Mouse (Mus musculus) midbrain, postnatal 0 days (tissue): ENCODE measurements at regions not wholly inside any gene's neighbourhood (a gene's known extent, or its start where the extent isn't known, plus 50 kb on each side); places are given as distances from the start of the nearest gene placed in this dataset.
A peak's percentile ranks its signal among the peaks of the same experiment; 100 is the strongest.

ENCODE experiments used
- ATAC-seq: fragments of 200-750 bp; cut with Nextera tagmentation; 2 replicates; pipeline ENCODE4 v1.8.0; 2017; ENCODE audit warnings: moderate number of reproducible peaks, mild to moderate bottlenecking, moderate TSS enrichment, moderate library complexity; ENCODE audit not compliant: low FRiP score
- DNase-seq: peaks from one replicate; pipeline ENCODE4 v3.0.0-alpha.2; 2015; ENCODE audit warnings: low spot score
- H3K27ac ChIP-seq: fragments of 300-500 bp; sonication (generic); 2 replicates; pipeline ENCODE4 v1.5.1; 2014; ENCODE audit warnings: low read depth, mild to moderate bottlenecking, low read length, mixed read lengths
- H3K27me3 ChIP-seq: fragments of 300-500 bp; sonication (generic); 2 replicates; pipeline ENCODE4 v1.6.1; 2014; ENCODE audit warnings: low read length, control low read depth, mixed read lengths; ENCODE audit not compliant: insufficient read depth
- H3K36me3 ChIP-seq: fragments of 300-500 bp; sonication (generic); 2 replicates; pipeline ENCODE4 v1.6.1; 2014; ENCODE audit warnings: low read length, control low read depth, mixed read lengths; ENCODE audit not compliant: insufficient read depth
- H3K4me1 ChIP-seq: fragments of 300-500 bp; sonication (generic); 2 replicates; pipeline ENCODE4 v1.6.1; 2014; ENCODE audit warnings: mild to moderate bottlenecking, control low read depth, antibody characterized with exemption, low read length, mixed read lengths; ENCODE audit not compliant: insufficient read depth
- H3K4me2 ChIP-seq: fragments of 300-500 bp; sonication (generic); 2 replicates; pipeline ENCODE4 v1.6.1; 2014; ENCODE audit warnings: low read depth, mild to moderate bottlenecking, low read length, mixed read lengths; ENCODE audit not compliant: poor library complexity, severe bottlenecking
- H3K4me3 ChIP-seq: fragments of 300-500 bp; sonication (generic); 2 replicates; pipeline ENCODE4 v1.5.1; 2014; ENCODE audit warnings: low read depth, mild to moderate bottlenecking, low read length, moderate library complexity
- H3K9ac ChIP-seq: fragments of 300-500 bp; sonication (generic); replicated peaks from 2 replicates; pipeline ENCODE4 v1.6.1; 2014; ENCODE audit warnings: mild to moderate bottlenecking, low read length, moderate library complexity, mixed read lengths; ENCODE audit not compliant: poor library complexity, severe bottlenecking
- H3K9me3 ChIP-seq: fragments of 300-500 bp; sonication (generic); 2 replicates; pipeline ENCODE4 v1.6.1; 2016; ENCODE audit warnings: low read length, control low read depth
- CTCF ChIP-seq: IDR thresholded peaks from 2 replicates; pipeline ENCODE4 v1.5.1; 2016; ENCODE audit warnings: antibody characterized with exemption, mild to moderate bottlenecking
- WGBS: fragments of 180-500 bp; shearing (Covaris S2); extraction: QIAGEN DNeasy Blood & Tissue Kit; methylation state at CpG from one replicate; pipeline ENCODE4 v1.1.7; 2014; 5-methylcytosine and 5-hydroxymethylcytosine counted together

GRCm38 (mm10) chr17:13566680-13567079 lies 193.7 kb upstream of the Afdn start:
- H3K27ac ChIP-seq = no peak overlapping the region
- H3K4me3 ChIP-seq = no peak overlapping the region
- no peak overlapping the region for H3K4me2 ChIP-seq
- H3K4me1 ChIP-seq = no peaks in the 10 kb centered on the region
- no peak overlapping the region for H3K9ac ChIP-seq
- ATAC-seq (no peak), DNase-seq (no peak)
- no peaks in the 10 kb centered on the region for H3K9me3 ChIP-seq
- TF ChIP-seq CTCF = no peak
- no peaks in the 10 kb centered on the region for H3K27me3 ChIP-seq
- H3K36me3 ChIP-seq = no peaks in the 10 kb centered on the region
- 87% methylated on average over 7 of the region's 7 CpGs for whole genome bisulfite sequencing

GRCm38 (mm10) chr17:13567183-13567582 lies 193.2 kb upstream of the Afdn start:
- H3K9ac ChIP-seq = no peak overlapping the region
- DNase-seq (no peak), ATAC-seq (no peak)
- no peak for TF ChIP-seq CTCF
- H3K27ac ChIP-seq = no peak overlapping the region
- WGBS = 87% methylated on average over 3 of the region's 3 CpGs
- no peaks in the 10 kb centered on the region for H3K36me3 ChIP-seq
- no peaks in the 10 kb centered on the region for H3K27me3 ChIP-seq
- no peaks in the 10 kb centered on the region for H3K4me1 ChIP-seq
- H3K4me2 ChIP-seq = no peak overlapping the region
- no peaks in the 10 kb centered on the region for H3K9me3 ChIP-seq
- no peak overlapping the region for H3K4me3 ChIP-seq

DNA sequence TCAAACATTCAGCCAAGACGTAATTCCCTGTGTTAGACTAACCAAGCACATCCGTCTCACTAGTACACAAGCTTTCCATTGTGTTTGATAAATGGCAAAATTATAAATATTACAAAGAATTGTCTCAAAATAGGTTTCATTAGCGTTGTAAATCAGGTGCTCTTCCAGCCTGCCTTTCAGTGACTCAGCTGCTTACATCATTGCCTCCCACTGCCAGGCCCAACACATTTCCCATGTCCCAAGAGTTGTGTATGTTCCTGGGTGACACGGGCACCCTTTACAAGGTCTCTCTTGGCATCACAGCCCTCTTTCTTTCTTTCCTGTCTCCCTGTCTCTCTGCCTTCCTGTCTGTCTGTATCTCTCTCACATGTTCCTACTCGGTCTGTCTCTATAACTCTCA lies 189.5 kb upstream of the Afdn start:
- no peaks in the 10 kb centered on the region for H3K9me3 ChIP-seq
- no peak for TF ChIP-seq CTCF
- WGBS = 84% methylated on average over 5 of the region's 5 CpGs
- H3K4me3 ChIP-seq = no peak overlapping the region
- no peaks in the 10 kb centered on the region for H3K36me3 ChIP-seq
- H3K27ac ChIP-seq = no peak overlapping the region
- H3K4me2 ChIP-seq = no peak overlapping the region
- H3K27me3 ChIP-seq = no peaks in the 10 kb centered on the region
- H3K9ac ChIP-seq = no peak overlapping the region
- H3K4me1 ChIP-seq = peaks cover 11% of the 10 kb centered on the region
- DNase-seq (no peak), ATAC-seq (no peak)

- no peak for ATAC-seq
- Histone ChIP-seq H3K4me1 (peaks cover 12% of the 10 kb centered on the region), H3K9ac (no peak overlapping the region), H3K27me3 (no peaks in the 10 kb centered on the region), H3K27ac (peak overlapping the region; percentile 47; the same call in 1 of the 2 replicates), H3K4me3 (no peak overlapping the region), H3K4me2 (no peak overlapping the region), H3K9me3 (no peaks in the 10 kb centered on the region), H3K36me3 (no peaks in the 10 kb centered on the region)
- no peak for TF ChIP-seq CTCF
- DNase-seq = no peak
- WGBS = 35% methylated on average over 8 of the region's 8 CpGs
Measured at GRCm38 (mm10) chr17:13572204-13572833, 188.0 kb upstream of the Afdn start.

GRCm38 (mm10) chr17:13573036-13573435 lies 187.3 kb upstream of the Afdn start:
- H3K9ac ChIP-seq = no peak overlapping the region
- WGBS = 46% methylated on average over 9 of the region's 9 CpGs
- no peak for TF ChIP-seq CTCF
- H3K4me3 ChIP-seq = no peak overlapping the region
- H3K4me1 ChIP-seq = peaks cover 15% of the 10 kb centered on the region
- ATAC-seq = no peak
- 0 out of 2 replicates have a peak overlapping the region, but pooled peaks have one; percentile 38 for H3K27ac ChIP-seq
- H3K27me3 ChIP-seq = no peaks in the 10 kb centered on the region
- no peak for DNase-seq
- no peaks in the 10 kb centered on the region for H3K9me3 ChIP-seq
- H3K36me3 ChIP-seq = no peaks in the 10 kb centered on the region
- no peak overlapping the region for H3K4me2 ChIP-seq

- H3K27me3 ChIP-seq = no peaks in the 10 kb centered on the region
- H3K9me3 ChIP-seq = no peaks in the 10 kb centered on the region
- no peak overlapping the region for H3K4me2 ChIP-seq
- no peak for ATAC-seq
- 89% methylated on average over 1 of the region's 1 CpGs for WGBS
- peak overlapping the region; percentile 39; the same call in 1 of the 2 replicates for H3K27ac ChIP-seq
- no peak for DNase-seq
- TF ChIP-seq CTCF = no peak
- peaks cover 15% of the 10 kb centered on the region for H3K4me1 ChIP-seq
- no peak overlapping the region for H3K4me3 ChIP-seq
- no peak overlapping the region for H3K9ac ChIP-seq
- H3K36me3 ChIP-seq = no peaks in the 10 kb centered on the region
Measured at GRCm38 (mm10) chr17:13574122-13574521, 186.2 kb upstream of the Afdn start.
